Mouse (Mus musculus): ENCODE measurements around the gene Dcaf4. TPM values are rescaled to one million over a fixed set of nuclear protein-coding genes. Genes with fewer than 3 reads are reported as not detected.

Dcaf4 gene
- polyA plus RNA-seq, 1 experiment: 13.7 TPM

DNA sequence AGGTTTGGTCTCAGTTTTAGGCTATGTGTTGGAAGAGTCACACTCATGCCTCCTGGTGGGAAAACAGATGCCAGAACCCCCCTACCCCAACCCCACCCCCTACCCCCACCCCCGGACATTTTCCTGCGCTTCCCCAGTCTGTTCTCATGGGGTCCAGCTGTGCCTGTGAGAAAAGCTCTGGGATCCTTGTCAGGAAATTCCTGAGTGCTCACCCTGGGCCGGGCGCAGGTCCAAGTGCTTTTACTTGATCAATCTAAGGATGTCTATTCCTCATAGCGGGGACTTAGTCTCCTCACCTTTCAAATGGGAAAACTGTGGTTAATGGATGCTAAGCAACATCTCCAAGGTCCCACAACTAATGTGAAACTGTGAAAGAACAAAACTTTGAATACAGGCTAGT, 7.1 kb upstream of the Dcaf4 start:
- Histone ChIP-seq H3K36me3 (ENCODE audit: control insufficient read depth, insufficient read depth) (no peaks in the 10 kb centered on the region), H3K4me2 (ENCODE audit: low read depth) (peak overlapping the region; percentile 24), H3K4me3 (no peak overlapping the region), H3K27me3 (ENCODE audit: control insufficient read depth, insufficient read depth, insufficient read length) (no peaks in the 10 kb centered on the region), H3ac (ENCODE audit: control insufficient read depth, insufficient read length) (no peak overlapping the region), H3K79me2 (ENCODE audit: control insufficient read depth, insufficient read depth) (no peaks in the 10 kb centered on the region)
- no peak for TF ChIP-seq POLR2A (IDR thresholded peaks at IDR 0.05; ENCODE audit: insufficient read length, low read depth)
- no peak for TF ChIP-seq USF1 (IDR thresholded peaks at IDR 0.05; ENCODE audit: low read depth)

DNA sequence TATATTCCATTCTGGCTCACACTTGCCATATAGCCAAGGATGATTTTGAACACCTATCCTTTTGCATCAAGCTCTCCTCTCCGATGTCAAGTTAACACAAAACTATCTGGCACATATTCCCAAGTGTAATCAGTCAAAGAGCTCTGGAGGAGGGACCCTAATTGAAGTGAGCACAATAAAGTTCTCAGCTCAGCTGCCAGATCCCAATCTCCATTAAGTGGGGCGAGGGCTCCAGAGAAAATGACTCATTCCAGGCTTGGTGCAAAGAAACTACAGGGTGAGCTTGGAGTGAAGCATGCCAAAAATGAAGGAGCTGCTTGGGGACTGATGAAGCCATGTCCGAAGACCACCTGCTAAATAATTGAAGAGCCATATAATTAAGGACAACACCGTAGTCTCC, 6.0 kb upstream of the Dcaf4 start:
- Histone ChIP-seq H3K4me3 (no peak overlapping the region), H3K27me3 (ENCODE audit: control insufficient read depth, insufficient read depth, insufficient read length) (no peaks in the 10 kb centered on the region), H3K36me3 (ENCODE audit: control insufficient read depth, insufficient read depth) (no peaks in the 10 kb centered on the region), H3K4me2 (ENCODE audit: low read depth) (no peak overlapping the region), H3ac (ENCODE audit: control insufficient read depth, insufficient read length) (no peak overlapping the region), H3K79me2 (ENCODE audit: control insufficient read depth, insufficient read depth) (no peaks in the 10 kb centered on the region)
- TF ChIP-seq MYOD1 (IDR thresholded peaks at IDR 0.05; ENCODE audit: control insufficient read depth in 1 of 3, insufficient read length in 2 of 3, low read depth in 2 of 3) (no peak), CEBPB (IDR thresholded peaks at IDR 0.05; ENCODE audit: insufficient read depth, poor library complexity, severe bottlenecking) (no peak), POLR2AphosphoS2 (IDR thresholded peaks at IDR 0.05; ENCODE audit: insufficient read length, low read depth) (no peak), TCF3 (IDR thresholded peaks at IDR 0.05; ENCODE audit: insufficient read length, low read depth) (no peak), USF1 (IDR thresholded peaks at IDR 0.05; ENCODE audit: low read depth) (no peak), POLR2A (IDR thresholded peaks at IDR 0.05; ENCODE audit: insufficient read length, low read depth) (no peak), SRF (IDR thresholded peaks at IDR 0.05; ENCODE audit: control insufficient read depth, insufficient read length, low read depth) (no peak), MYOG (IDR thresholded peaks at IDR 0.05; ENCODE audit: control insufficient read depth in 1 of 3, insufficient read depth in 1 of 3, insufficient read length in 2 of 3, low read depth in 2 of 3) (no peak), E2F4 (IDR thresholded peaks at IDR 0.05; ENCODE audit: insufficient read depth) (no peak), TCF12 (IDR thresholded peaks at IDR 0.05; ENCODE audit: insufficient read depth, poor library complexity, severe bottlenecking) (no peak), REST (IDR thresholded peaks at IDR 0.05; ENCODE audit: insufficient read depth, insufficient read length) (no peak), MAX (IDR thresholded peaks at IDR 0.05; ENCODE audit: low read depth) (no peak)

DNA sequence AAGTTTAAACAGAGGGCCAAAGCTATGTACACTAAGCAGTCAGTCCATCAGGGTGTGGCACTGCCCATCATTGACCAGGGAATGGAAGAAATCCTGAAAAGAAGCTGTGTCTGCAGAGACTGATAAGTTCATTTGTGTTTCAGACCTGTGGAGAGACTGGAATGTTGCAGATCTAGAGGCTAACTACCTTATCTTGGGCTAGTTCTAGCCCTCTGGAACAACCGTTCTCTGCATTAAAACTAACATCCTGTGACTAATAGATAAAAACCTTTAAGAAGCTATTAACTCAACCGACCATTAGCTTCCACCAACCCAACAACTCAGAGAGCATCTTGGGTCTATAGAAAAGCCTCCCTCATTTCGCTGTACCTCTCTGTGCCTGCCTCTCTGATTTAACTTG, 2.7 kb upstream of the Dcaf4 start:
- no peak overlapping the region for H3K4me2 ChIP-seq (ENCODE audit: low read depth)
- no peak overlapping the region for H3ac ChIP-seq (ENCODE audit: control insufficient read depth, insufficient read length)
- no peaks in the 10 kb centered on the region for H3K27me3 ChIP-seq (ENCODE audit: control insufficient read depth, insufficient read depth, insufficient read length)
- TF ChIP-seq MYOG (IDR thresholded peaks at IDR 0.05; ENCODE audit: control insufficient read depth in 1 of 3, insufficient read depth in 1 of 3, insufficient read length in 2 of 3, low read depth in 2 of 3) (no peak), TCF3 (IDR thresholded peaks at IDR 0.05; ENCODE audit: insufficient read length, low read depth) (no peak), CEBPB (IDR thresholded peaks at IDR 0.05; ENCODE audit: insufficient read depth, poor library complexity, severe bottlenecking) (no peak), MAX (IDR thresholded peaks at IDR 0.05; ENCODE audit: low read depth) (no peak), REST (IDR thresholded peaks at IDR 0.05; ENCODE audit: insufficient read depth, insufficient read length) (no peak), USF1 (IDR thresholded peaks at IDR 0.05; ENCODE audit: low read depth) (no peak), TCF12 (IDR thresholded peaks at IDR 0.05; ENCODE audit: insufficient read depth, poor library complexity, severe bottlenecking) (no peak)
- no peaks in the 10 kb centered on the region for H3K79me2 ChIP-seq (ENCODE audit: control insufficient read depth, insufficient read depth)
- no peaks in the 10 kb centered on the region for H3K36me3 ChIP-seq (ENCODE audit: control insufficient read depth, insufficient read depth)
- H3K4me3 ChIP-seq: no peak overlapping the region

DNA sequence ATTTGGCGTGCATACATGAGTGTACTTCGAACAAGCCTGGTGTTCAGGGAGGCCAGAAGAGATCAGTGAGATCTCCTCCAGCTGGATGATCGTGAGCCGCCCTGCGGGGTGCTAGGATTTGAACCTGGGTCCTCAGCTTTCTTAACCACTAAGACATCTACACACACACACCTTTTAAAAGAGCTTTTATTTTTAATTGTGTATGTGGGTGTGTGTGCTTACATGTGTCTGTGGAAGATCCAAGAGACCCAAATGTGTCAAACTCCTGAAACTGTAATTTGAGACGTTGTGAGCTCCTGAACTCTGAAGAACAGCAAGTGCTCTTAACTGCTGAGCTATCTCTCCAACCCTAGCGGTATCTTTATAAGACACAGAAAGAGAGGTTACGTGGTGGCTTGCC, 817 bp downstream of the Dcaf4 start:
- TF ChIP-seq E2F4 (IDR thresholded peaks at IDR 0.05; ENCODE audit: insufficient read depth): no peak
- no peak for TF ChIP-seq CEBPB (IDR thresholded peaks at IDR 0.05; ENCODE audit: insufficient read depth, poor library complexity, severe bottlenecking)
- TF ChIP-seq SRF (IDR thresholded peaks at IDR 0.05; ENCODE audit: control insufficient read depth, insufficient read length, low read depth): no peak
- TF ChIP-seq TCF12 (IDR thresholded peaks at IDR 0.05; ENCODE audit: insufficient read depth, poor library complexity, severe bottlenecking): no peak
- no peak for TF ChIP-seq REST (IDR thresholded peaks at IDR 0.05; ENCODE audit: insufficient read depth, insufficient read length)
- no peak overlapping the region for H3ac ChIP-seq (ENCODE audit: control insufficient read depth, insufficient read length)
- H3K36me3 ChIP-seq (ENCODE audit: control insufficient read depth, insufficient read depth): no peaks in the 10 kb centered on the region
- H3K79me2 ChIP-seq (ENCODE audit: control insufficient read depth, insufficient read depth): no peaks in the 10 kb centered on the region
- H3K4me3 ChIP-seq: peak overlapping the region; percentile 43
- H3K27me3 ChIP-seq (ENCODE audit: control insufficient read depth, insufficient read depth, insufficient read length): no peaks in the 10 kb centered on the region
- peak overlapping the region; percentile 92 for H3K4me2 ChIP-seq (ENCODE audit: low read depth)

DNA sequence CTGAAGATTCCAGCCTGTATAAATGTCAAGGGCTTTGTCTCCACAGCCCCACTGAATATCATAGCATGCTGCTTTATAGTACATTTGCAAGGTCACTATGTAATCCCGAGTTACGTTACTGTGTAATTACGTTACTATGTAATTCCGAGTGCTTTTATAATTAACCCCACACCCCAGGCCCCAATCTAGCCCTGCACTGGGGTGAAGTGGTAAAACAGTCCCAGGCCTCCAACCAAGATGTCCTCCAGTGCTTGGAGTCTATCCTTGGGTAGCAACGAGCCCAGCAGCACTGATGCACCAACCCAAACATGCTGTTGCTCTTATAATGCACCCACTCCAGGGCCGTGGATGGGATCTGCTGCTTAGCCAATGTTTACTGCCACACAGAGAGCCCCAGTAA, 2.8 kb downstream of the Dcaf4 start:
- TF ChIP-seq REST (IDR thresholded peaks at IDR 0.05; ENCODE audit: insufficient read depth, insufficient read length): no peak
- TF ChIP-seq POLR2AphosphoS2 (IDR thresholded peaks at IDR 0.05; ENCODE audit: insufficient read length, low read depth): no peak
- no peak for TF ChIP-seq POLR2A (IDR thresholded peaks at IDR 0.05; ENCODE audit: insufficient read length, low read depth)
- no peak for TF ChIP-seq CEBPB (IDR thresholded peaks at IDR 0.05; ENCODE audit: insufficient read depth, poor library complexity, severe bottlenecking)
- no peak for TF ChIP-seq USF1 (IDR thresholded peaks at IDR 0.05; ENCODE audit: low read depth)
- TF ChIP-seq TCF3 (IDR thresholded peaks at IDR 0.05; ENCODE audit: insufficient read length, low read depth): no peak
- no peak for TF ChIP-seq TCF12 (IDR thresholded peaks at IDR 0.05; ENCODE audit: insufficient read depth, poor library complexity, severe bottlenecking)
- TF ChIP-seq MYOG (IDR thresholded peaks at IDR 0.05; ENCODE audit: control insufficient read depth in 1 of 3, insufficient read depth in 1 of 3, insufficient read length in 2 of 3, low read depth in 2 of 3): no peak
- TF ChIP-seq SRF (IDR thresholded peaks at IDR 0.05; ENCODE audit: control insufficient read depth, insufficient read length, low read depth): no peak
- TF ChIP-seq MAX (IDR thresholded peaks at IDR 0.05; ENCODE audit: low read depth): no peak
- no peak for TF ChIP-seq MYOD1 (IDR thresholded peaks at IDR 0.05; ENCODE audit: control insufficient read depth in 1 of 3, insufficient read length in 2 of 3, low read depth in 2 of 3)
- TF ChIP-seq E2F4 (IDR thresholded peaks at IDR 0.05; ENCODE audit: insufficient read depth): no peak
- Histone ChIP-seq H3K27me3 (ENCODE audit: control insufficient read depth, insufficient read depth, insufficient read length) (no peaks in the 10 kb centered on the region), H3K4me3 (no peak overlapping the region), H3K4me2 (ENCODE audit: low read depth) (no peak overlapping the region), H3ac (ENCODE audit: control insufficient read depth, insufficient read length) (no peak overlapping the region), H3K36me3 (ENCODE audit: control insufficient read depth, insufficient read depth) (no peaks in the 10 kb centered on the region), H3K79me2 (ENCODE audit: control insufficient read depth, insufficient read depth) (no peaks in the 10 kb centered on the region)

Data from myocyte (in vitro differentiated cells).